Mouse (Mus musculus): ENCODE measurements around the gene Ulk4. TPM values are rescaled to one million over a fixed set of nuclear protein-coding genes. Genes with fewer than 3 reads are reported as not detected.

The Ulk4 gene
- total and polyA plus RNA-seq, 3 experiments: 26.6 to 31.1 TPM; not detected in 1

- Histone ChIP-seq H3K36me3 (ENCODE audit: control insufficient read depth in 1 of 2, insufficient read depth in 2 of 2, low read length in 2 of 2) (no peaks in the 10 kb centered on the region; a peak in 2 of 4 replicates), H3K27ac (ENCODE audit: control insufficient read depth, low read depth, low read length) (no peak overlapping the region), H3K4me1 (ENCODE audit: control insufficient read depth in 1 of 2, insufficient read depth in 2 of 2, low read length in 2 of 2) (peaks cover under 1 to 9% of the 10 kb centered on the region in 2 experiments; a peak in 3 of 4 replicates), H3K9me3 (replicated peaks; ENCODE audit: insufficient read depth, low read length) (no peaks in the 10 kb centered on the region), H3K4me3 (ENCODE audit: control insufficient read depth in 1 of 2, insufficient read depth in 1 of 2, low read depth in 2 of 2, low read length in 2 of 2) (no peak overlapping the region), H3K9ac (ENCODE audit: control insufficient read depth, low read depth, low read length, poor library complexity, severe bottlenecking) (no peak overlapping the region), H3K79me2 (ENCODE audit: control insufficient read depth, insufficient read depth, low read length, poor library complexity) (peaks cover 11% of the 10 kb centered on the region; the same call in 1 of the 2 replicates), H3K27me3 (ENCODE audit: control insufficient read depth in 1 of 2, insufficient read depth in 2 of 2, low read length in 2 of 2) (no peaks in the 10 kb centered on the region)
- peak; percentile 41 for DNase-seq (ENCODE audit: low read depth, low spot score)
- TF ChIP-seq JUND (IDR thresholded peaks at IDR 0.05; ENCODE audit: low read depth, low read length) (no peak), ETS1 (IDR thresholded peaks at IDR 0.05; ENCODE audit: low read depth, low read length) (peak; percentile 75)
These were observed 43.4 kb upstream of the Ulk4 start for GRCm38 (mm10) chr9:121320433-121320832.

- H3K4me3 ChIP-seq (ENCODE audit: control insufficient read depth in 1 of 2, insufficient read depth in 1 of 2, low read depth in 2 of 2, low read length in 2 of 2): no peak overlapping the region
- TF ChIP-seq CHD1 (IDR thresholded peaks at IDR 0.05; ENCODE audit: low read depth, low read length) (no peak), JUND (IDR thresholded peaks at IDR 0.05; ENCODE audit: low read depth, low read length) (no peak), EP300 (IDR thresholded peaks at IDR 0.05; ENCODE audit: low read depth in 1 of 2, low read length in 2 of 2) (no peak), POLR2AphosphoS5 (IDR thresholded peaks at IDR 0.05; ENCODE audit: borderline replicate concordance, low read depth, low read length) (no peak), MAFK (IDR thresholded peaks at IDR 0.05; ENCODE audit: borderline replicate concordance, low read depth, low read length) (no peak), TBP (IDR thresholded peaks at IDR 0.05; ENCODE audit: low read depth, low read length) (no peak), ZNF384 (IDR thresholded peaks at IDR 0.05; ENCODE audit: low read depth, low read length) (no peak), ELF1 (IDR thresholded peaks at IDR 0.05; ENCODE audit: low read depth, low read length) (no peak), RAD21 (IDR thresholded peaks at IDR 0.05; ENCODE audit: low read depth, low read length) (no peak), NELFE (IDR thresholded peaks at IDR 0.05; ENCODE audit: low read depth, low read length) (no peak), ZMIZ1 (IDR thresholded peaks at IDR 0.05; ENCODE audit: low read depth, low read length) (no peak), HCFC1 (IDR thresholded peaks at IDR 0.05; ENCODE audit: low read depth, low read length) (no peak), ZKSCAN1 (IDR thresholded peaks at IDR 0.05; ENCODE audit: low read depth, low read length) (no peak), GATA1 (IDR thresholded peaks at IDR 0.05; ENCODE audit: low read depth, low read length) (no peak), ETS1 (IDR thresholded peaks at IDR 0.05; ENCODE audit: low read depth, low read length) (no peak), TCF12 (IDR thresholded peaks at IDR 0.05; ENCODE audit: low read depth, low read length) (no peak), MYB (IDR thresholded peaks at IDR 0.05; ENCODE audit: low read depth, low read length) (no peak), E2F4 (IDR thresholded peaks at IDR 0.05; ENCODE audit: borderline replicate concordance, low read depth, low read length) (no peak), USF2 (IDR thresholded peaks at IDR 0.05; ENCODE audit: borderline replicate concordance in 1 of 2, insufficient read depth in 1 of 2, low read depth in 1 of 2, low read length in 2 of 2) (no peak), POLR2A (IDR thresholded peaks at IDR 0.05; ENCODE audit: control insufficient read depth in 1 of 2, insufficient read depth in 1 of 2, low read depth in 1 of 2, low read length in 2 of 2, poor library complexity in 1 of 2) (no peak)
- no peaks in the 10 kb centered on the region for H3K27me3 ChIP-seq (ENCODE audit: control insufficient read depth in 1 of 2, insufficient read depth in 2 of 2, low read length in 2 of 2)
- no peak overlapping the region for H3K9ac ChIP-seq (ENCODE audit: control insufficient read depth, low read depth, low read length, poor library complexity, severe bottlenecking)
- H3K79me2 ChIP-seq (ENCODE audit: control insufficient read depth, insufficient read depth, low read length, poor library complexity): peaks cover 16% of the 10 kb centered on the region
- peaks cover 0 to 9% of the 10 kb centered on the region in 2 experiments; a peak in 2 of 4 replicates for H3K36me3 ChIP-seq (ENCODE audit: control insufficient read depth in 1 of 2, insufficient read depth in 2 of 2, low read length in 2 of 2)
- H3K4me1 ChIP-seq (ENCODE audit: control insufficient read depth in 1 of 2, insufficient read depth in 2 of 2, low read length in 2 of 2): peaks cover 6 to 9% of the 10 kb centered on the region in 2 experiments
- no peak for DNase-seq (ENCODE audit: low read depth, low spot score)
- H3K9me3 ChIP-seq (replicated peaks; ENCODE audit: insufficient read depth, low read length): no peaks in the 10 kb centered on the region
- no peak overlapping the region for H3K27ac ChIP-seq (ENCODE audit: control insufficient read depth, low read depth, low read length)
These were observed 42.4 kb upstream of the Ulk4 start for GRCm38 (mm10) chr9:121319323-121319966.
